Mouse (Mus musculus): ENCODE data around the gene Rassf7. TPM values are rescaled to one million over a fixed set of nuclear protein-coding genes. Genes with fewer than 3 reads are reported as not detected.

Gene Rassf7
- polyA plus RNA-seq (2014; fragmentation: Illumina TruSeq; extraction: RNeasy Lipid Tissue Mini Kit (QIAGEN cat#74804); ENCODE audit: low read depth, low replicate concordance) = 40.8 TPM

DNA sequence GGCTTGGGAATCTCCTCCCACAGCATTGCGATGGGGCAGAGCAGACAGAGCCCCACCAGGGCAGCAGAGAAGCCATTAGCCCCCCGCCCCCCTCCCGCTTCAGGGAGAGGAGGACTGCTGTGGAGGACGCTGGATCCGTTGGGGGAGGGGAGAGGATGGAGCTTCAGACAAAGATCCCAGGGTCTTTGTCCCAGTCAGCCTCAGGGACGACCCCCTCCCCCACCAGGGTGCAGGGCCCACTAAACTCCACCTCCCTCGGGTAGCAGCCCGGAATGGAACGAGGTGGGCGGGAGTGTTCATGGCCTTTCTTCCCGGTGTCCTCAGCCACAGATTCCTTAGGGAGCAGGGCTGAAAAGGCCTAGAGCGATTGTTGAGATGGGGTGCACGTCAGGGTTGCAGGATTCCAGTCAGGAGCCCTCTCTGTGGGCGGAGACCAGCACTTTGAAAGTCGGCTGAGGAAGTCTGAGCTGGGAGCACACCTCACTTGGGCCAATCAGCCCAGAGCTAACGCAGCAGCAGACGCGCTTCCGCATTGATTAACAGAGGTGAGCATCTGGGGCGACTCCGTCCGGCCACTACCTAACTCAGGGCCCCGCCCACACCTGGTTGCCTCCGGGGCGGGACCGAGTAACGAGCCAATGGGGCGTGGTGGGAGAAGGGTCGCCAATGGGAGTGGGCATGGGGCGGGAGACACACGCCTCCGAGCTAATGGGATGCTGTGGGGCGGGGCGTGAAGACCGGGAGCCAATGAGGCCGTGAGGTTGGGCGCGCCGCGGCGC, at the start of gene Rassf7:
Gene Rassf7, plus strand, starts transcription at position 760 of the 779 bp plus-strand sequence.

GRCm38 (mm10) chr7:141172116-141173006, 43.3 kb upstream of the Rassf7 start, which contains the start of gene Rnh1:
TSS of gene Rnh1 (minus strand) at chr7:141172857.

DNA sequence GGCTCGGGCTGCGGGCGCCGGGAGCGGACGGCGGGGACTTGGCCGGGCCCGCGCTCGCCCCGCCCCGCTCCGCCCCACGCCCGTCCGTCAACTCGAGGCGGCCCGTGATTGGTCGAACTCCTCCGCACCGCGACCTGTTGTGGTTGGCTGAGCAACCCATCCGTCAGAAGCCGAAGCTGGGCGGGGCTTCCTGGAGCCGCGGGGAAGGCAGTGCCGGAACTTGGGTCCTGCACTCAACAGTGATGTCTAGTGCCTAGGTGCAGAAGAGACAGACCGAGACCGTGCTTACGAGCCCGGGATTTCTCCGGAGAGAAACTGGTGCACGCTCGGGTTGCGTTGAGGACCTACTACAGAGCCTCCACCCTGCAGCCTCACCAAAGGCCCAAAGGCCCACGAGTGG, 21.7 kb upstream of the Rassf7 start, which contains the start of the genes Hras and Lrrc56:
Gene Hras, minus strand, starts transcription at position 58 of the 400 bp plus-strand sequence.
Gene Lrrc56, plus strand, starts transcription at position 210 of the 400 bp plus-strand sequence.

DNA sequence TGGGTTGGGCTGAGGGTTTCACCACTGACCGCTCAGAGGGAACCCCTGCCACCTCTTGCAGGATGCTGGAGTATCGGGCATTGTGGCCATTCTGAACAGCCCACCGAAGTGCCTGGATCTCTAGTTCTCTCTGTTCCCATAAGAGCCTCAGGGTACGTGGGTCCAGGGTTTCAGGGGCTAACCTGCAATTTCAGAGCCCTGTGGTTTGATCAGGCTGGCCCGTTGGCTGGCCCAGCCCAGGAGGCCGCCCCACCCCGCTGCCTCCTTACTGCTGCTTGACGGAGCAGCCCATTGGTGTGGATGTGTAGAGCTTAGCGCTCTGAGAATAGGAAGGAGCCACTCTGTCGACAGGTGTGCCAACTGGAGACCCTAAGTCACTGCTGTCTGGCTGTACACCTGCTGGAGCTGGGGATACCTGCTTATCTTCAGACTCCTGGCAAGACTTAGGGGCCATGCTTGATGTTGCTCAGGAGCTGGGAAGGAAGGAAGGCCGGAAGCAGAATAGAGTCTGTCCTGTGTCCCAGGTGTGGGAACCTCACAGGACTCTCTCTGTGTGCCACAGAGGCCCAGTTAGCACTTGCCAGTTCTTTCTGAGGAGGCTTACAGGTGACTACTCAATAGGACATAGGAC, 1.9 kb upstream of the Rassf7 start, which contains the start of gene Lmntd2:
Gene Lmntd2, minus strand, starts transcription at position 476 of the 631 bp plus-strand sequence.

DNA sequence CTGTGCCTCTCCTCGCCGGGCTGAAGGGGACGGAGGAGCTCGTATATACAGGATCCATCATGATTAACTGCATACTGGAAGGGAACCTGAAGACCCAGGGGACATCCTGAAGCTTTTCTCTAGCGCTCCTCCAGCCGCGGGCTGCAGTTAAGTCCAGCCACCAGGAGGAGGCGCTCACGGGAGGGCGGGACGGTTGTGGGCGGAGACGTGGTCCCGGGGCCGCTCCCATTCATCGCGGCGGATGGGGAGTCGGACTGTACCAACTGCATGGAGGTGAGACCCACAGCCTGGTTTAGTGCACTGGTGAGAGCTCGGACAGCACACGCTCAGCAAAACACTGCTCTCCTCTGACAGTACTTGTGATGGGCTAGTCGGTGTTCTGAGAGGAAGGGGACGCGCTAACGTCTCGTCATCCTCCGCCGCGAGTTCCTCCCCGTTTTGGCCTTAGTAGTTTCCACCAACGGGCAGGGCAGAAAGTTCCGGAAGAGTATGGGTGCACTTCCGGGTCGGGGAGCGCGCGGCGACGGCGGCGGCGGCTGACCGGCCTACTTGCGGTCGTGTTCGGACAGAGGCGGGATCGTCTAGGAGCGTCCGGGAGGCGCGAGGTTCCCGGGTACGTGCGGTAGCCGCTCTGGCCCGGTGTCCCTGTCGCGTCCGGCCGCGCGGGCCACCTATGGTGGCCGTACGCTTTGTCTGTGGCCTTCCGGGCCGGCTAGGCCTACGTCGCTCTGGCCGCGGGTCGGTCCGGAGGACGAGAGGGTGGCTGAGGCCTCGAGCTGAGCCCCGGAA, 12.8 kb downstream of the Rassf7 start, which contains the start of gene Phrf1:
Gene Phrf1, plus strand, starts transcription at position 506 of the 789 bp plus-strand sequence.

GRCm38 (mm10) chr7:141265739-141266561, 50.3 kb downstream of the Rassf7 start, which contains the start of gene Irf7:
TSS of gene Irf7 (minus strand) at chr7:141266481.

Other genes starting within 250 kb of the Rassf7 start
- gene Ifitm1, start 248.6 kb upstream of the Rassf7 start, polyA plus RNA-seq (2014; fragmentation: Illumina TruSeq; extraction: RNeasy Lipid Tissue Mini Kit (QIAGEN cat#74804); ENCODE audit: low read depth, low replicate concordance) = 31.1 TPM
- 370 TPM for gene Ifitm3, start 205.1 kb upstream of the Rassf7 start, polyA plus RNA-seq (2014; fragmentation: Illumina TruSeq; extraction: RNeasy Lipid Tissue Mini Kit (QIAGEN cat#74804); ENCODE audit: low read depth, low replicate concordance)
- 14.7 TPM for gene Ifitm6, start 197.9 kb upstream of the Rassf7 start, polyA plus RNA-seq (2014; fragmentation: Illumina TruSeq; extraction: RNeasy Lipid Tissue Mini Kit (QIAGEN cat#74804); ENCODE audit: low read depth, low replicate concordance)
- gene Gm17387, start 186.7 kb upstream of the Rassf7 start, polyA plus RNA-seq (2014; fragmentation: Illumina TruSeq; extraction: RNeasy Lipid Tissue Mini Kit (QIAGEN cat#74804); ENCODE audit: low read depth, low replicate concordance) = not detected
- 5.2 TPM for gene B4galnt4, start 154.8 kb upstream of the Rassf7 start, polyA plus RNA-seq (2014; fragmentation: Illumina TruSeq; extraction: RNeasy Lipid Tissue Mini Kit (QIAGEN cat#74804); ENCODE audit: low read depth, low replicate concordance)
- gene Pkp3, start 137.6 kb upstream of the Rassf7 start, polyA plus RNA-seq (2014; fragmentation: Illumina TruSeq; extraction: RNeasy Lipid Tissue Mini Kit (QIAGEN cat#74804); ENCODE audit: low read depth, low replicate concordance) = 16.8 TPM
- gene Sigirr, start 115.3 kb upstream of the Rassf7 start, polyA plus RNA-seq (2014; fragmentation: Illumina TruSeq; extraction: RNeasy Lipid Tissue Mini Kit (QIAGEN cat#74804); ENCODE audit: low read depth, low replicate concordance) = 17.6 TPM
- 4.5 TPM for gene Ano9, start 98.1 kb upstream of the Rassf7 start, polyA plus RNA-seq (2014; fragmentation: Illumina TruSeq; extraction: RNeasy Lipid Tissue Mini Kit (QIAGEN cat#74804); ENCODE audit: low read depth, low replicate concordance)
- gene Ptdss2, start 93.5 kb upstream of the Rassf7 start, polyA plus RNA-seq (2014; fragmentation: Illumina TruSeq; extraction: RNeasy Lipid Tissue Mini Kit (QIAGEN cat#74804); ENCODE audit: low read depth, low replicate concordance) = 39.9 TPM
- 180 TPM for gene Rnh1, start 43.0 kb upstream of the Rassf7 start, polyA plus RNA-seq (2014; fragmentation: Illumina TruSeq; extraction: RNeasy Lipid Tissue Mini Kit (QIAGEN cat#74804); ENCODE audit: low read depth, low replicate concordance)
- 49.0 TPM for gene Hras, start 21.9 kb upstream of the Rassf7 start, polyA plus RNA-seq (2014; fragmentation: Illumina TruSeq; extraction: RNeasy Lipid Tissue Mini Kit (QIAGEN cat#74804); ENCODE audit: low read depth, low replicate concordance)
- gene Lrrc56, start 21.7 kb upstream of the Rassf7 start, polyA plus RNA-seq (2014; fragmentation: Illumina TruSeq; extraction: RNeasy Lipid Tissue Mini Kit (QIAGEN cat#74804); ENCODE audit: low read depth, low replicate concordance) = 12.2 TPM
- gene Lmntd2, start 1.8 kb upstream of the Rassf7 start, polyA plus RNA-seq (2014; fragmentation: Illumina TruSeq; extraction: RNeasy Lipid Tissue Mini Kit (QIAGEN cat#74804); ENCODE audit: low read depth, low replicate concordance) = 11.3 TPM
- gene Phrf1, start 12.9 kb downstream of the Rassf7 start, polyA plus RNA-seq (2014; fragmentation: Illumina TruSeq; extraction: RNeasy Lipid Tissue Mini Kit (QIAGEN cat#74804); ENCODE audit: low read depth, low replicate concordance) = 67.3 TPM
- gene Irf7, start 50.6 kb downstream of the Rassf7 start, polyA plus RNA-seq (2014; fragmentation: Illumina TruSeq; extraction: RNeasy Lipid Tissue Mini Kit (QIAGEN cat#74804); ENCODE audit: low read depth, low replicate concordance) = 29.8 TPM
- gene Cdhr5, start 60.9 kb downstream of the Rassf7 start, polyA plus RNA-seq (2014; fragmentation: Illumina TruSeq; extraction: RNeasy Lipid Tissue Mini Kit (QIAGEN cat#74804); ENCODE audit: low read depth, low replicate concordance) = 18.4 TPM
- 3.7 TPM for gene Sct, start 63.3 kb downstream of the Rassf7 start, polyA plus RNA-seq (2014; fragmentation: Illumina TruSeq; extraction: RNeasy Lipid Tissue Mini Kit (QIAGEN cat#74804); ENCODE audit: low read depth, low replicate concordance)
- gene Drd4, start 76.1 kb downstream of the Rassf7 start, polyA plus RNA-seq (2014; fragmentation: Illumina TruSeq; extraction: RNeasy Lipid Tissue Mini Kit (QIAGEN cat#74804); ENCODE audit: low read depth, low replicate concordance) = 1.7 TPM
- 27.2 TPM for gene Deaf1, start 111.8 kb downstream of the Rassf7 start, polyA plus RNA-seq (2014; fragmentation: Illumina TruSeq; extraction: RNeasy Lipid Tissue Mini Kit (QIAGEN cat#74804); ENCODE audit: low read depth, low replicate concordance)
- 48.5 TPM for gene Tmem80, start 111.9 kb downstream of the Rassf7 start, polyA plus RNA-seq (2014; fragmentation: Illumina TruSeq; extraction: RNeasy Lipid Tissue Mini Kit (QIAGEN cat#74804); ENCODE audit: low read depth, low replicate concordance)
- 16.2 TPM for gene Eps8l2, start 123.0 kb downstream of the Rassf7 start, polyA plus RNA-seq (2014; fragmentation: Illumina TruSeq; extraction: RNeasy Lipid Tissue Mini Kit (QIAGEN cat#74804); ENCODE audit: low read depth, low replicate concordance)
- 268 TPM for gene Taldo1, start 176.3 kb downstream of the Rassf7 start, polyA plus RNA-seq (2014; fragmentation: Illumina TruSeq; extraction: RNeasy Lipid Tissue Mini Kit (QIAGEN cat#74804); ENCODE audit: low read depth, low replicate concordance)
- gene Gatd1, start 198.3 kb downstream of the Rassf7 start, polyA plus RNA-seq (2014; fragmentation: Illumina TruSeq; extraction: RNeasy Lipid Tissue Mini Kit (QIAGEN cat#74804); ENCODE audit: low read depth, low replicate concordance) = 49.8 TPM
- 0.17 TPM for gene Cend1, start 213.6 kb downstream of the Rassf7 start, polyA plus RNA-seq (2014; fragmentation: Illumina TruSeq; extraction: RNeasy Lipid Tissue Mini Kit (QIAGEN cat#74804); ENCODE audit: low read depth, low replicate concordance)
- 75.9 TPM for gene Slc25a22, start 222.0 kb downstream of the Rassf7 start, polyA plus RNA-seq (2014; fragmentation: Illumina TruSeq; extraction: RNeasy Lipid Tissue Mini Kit (QIAGEN cat#74804); ENCODE audit: low read depth, low replicate concordance)
- gene Pidd1, start 228.2 kb downstream of the Rassf7 start, polyA plus RNA-seq (2014; fragmentation: Illumina TruSeq; extraction: RNeasy Lipid Tissue Mini Kit (QIAGEN cat#74804); ENCODE audit: low read depth, low replicate concordance) = 4.1 TPM
- 1,068 TPM for gene Rplp2, start 231.5 kb downstream of the Rassf7 start, polyA plus RNA-seq (2014; fragmentation: Illumina TruSeq; extraction: RNeasy Lipid Tissue Mini Kit (QIAGEN cat#74804); ENCODE audit: low read depth, low replicate concordance)
- gene Pnpla2, start 239.3 kb downstream of the Rassf7 start, polyA plus RNA-seq (2014; fragmentation: Illumina TruSeq; extraction: RNeasy Lipid Tissue Mini Kit (QIAGEN cat#74804); ENCODE audit: low read depth, low replicate concordance) = 949 TPM
- gene Cracr2b, start 245.2 kb downstream of the Rassf7 start, polyA plus RNA-seq (2014; fragmentation: Illumina TruSeq; extraction: RNeasy Lipid Tissue Mini Kit (QIAGEN cat#74804); ENCODE audit: low read depth, low replicate concordance) = 58.5 TPM

Measured in adipose tissue, adult 10 weeks (tissue).